Mouse (Mus musculus) stomach, postnatal 0 days (tissue): ENCODE data around the gene Tomm22. TPM values are rescaled to one million over a fixed set of nuclear protein-coding genes. Genes with fewer than 3 reads are reported as not detected.
A peak's percentile ranks its signal among the peaks of the same experiment; 100 is the strongest.

Experiments
- ATAC-seq: fragments of 200-750 bp; cut with Nextera tagmentation; 2 replicates; pipeline ENCODE4 v1.8.0; 2017; ENCODE audit not compliant: low FRiP score, low TSS enrichment
- DNase-seq: peaks from one replicate; pipeline ENCODE4 v3.0.0-alpha.2; 2016; ENCODE audit warnings: low spot score
- H3K27ac ChIP-seq: fragments of 300-500 bp; sonication (generic); replicated peaks from 2 replicates; pipeline ENCODE4 v1.5.1; 2014; ENCODE audit warnings: mild to moderate bottlenecking, control low read depth
- H3K27me3 ChIP-seq: fragments of 300-500 bp; sonication (generic); 2 replicates; pipeline ENCODE4 v1.6.1; 2014; ENCODE audit warnings: low read length; ENCODE audit not compliant: control insufficient read depth, insufficient read depth
- H3K36me3 ChIP-seq: fragments of 300-500 bp; sonication (generic); 2 replicates; pipeline ENCODE4 v1.6.1; 2014; ENCODE audit warnings: low read length, mixed read lengths; ENCODE audit not compliant: control insufficient read depth, insufficient read depth
- H3K4me1 ChIP-seq: fragments of 300-500 bp; sonication (generic); replicated peaks from 2 replicates; pipeline ENCODE4 v1.6.1; 2014; ENCODE audit warnings: antibody characterized with exemption; ENCODE audit not compliant: control insufficient read depth, insufficient read depth
- H3K4me2 ChIP-seq: fragments of 300-500 bp; sonication (generic); replicated peaks from 2 replicates; pipeline ENCODE4 v1.6.1; 2014; ENCODE audit warnings: low read depth, mild to moderate bottlenecking, control low read depth, moderate library complexity
- H3K4me3 ChIP-seq: fragments of 300-500 bp; sonication (generic); 2 replicates; pipeline ENCODE4 v1.5.1; 2014; ENCODE audit warnings: low read depth, low read length, control low read depth
- H3K9ac ChIP-seq: fragments of 300-500 bp; sonication (generic); 2 replicates; pipeline ENCODE4 v1.6.1; 2014; ENCODE audit warnings: mild to moderate bottlenecking, low read length, control low read depth, mixed read lengths
- H3K9me3 ChIP-seq: fragments of 300-500 bp; sonication (generic); 2 replicates; pipeline ENCODE4 v1.6.1; 2016; ENCODE audit warnings: low read length; ENCODE audit not compliant: control insufficient read depth
- CTCF ChIP-seq: IDR thresholded peaks from 2 replicates; pipeline ENCODE4 v1.5.1; 2016; ENCODE audit warnings: antibody characterized with exemption, low read depth, mild to moderate bottlenecking, moderate library complexity
- EP300 ChIP-seq: optimal IDR thresholded peaks from 2 replicates; pipeline ENCODE3; 2016; ENCODE audit warnings: antibody characterized with exemption
- WGBS: fragments of 180-500 bp; shearing (Covaris S2); extraction: QIAGEN DNeasy Blood & Tissue Kit; methylation state at CpG from one replicate; pipeline ENCODE4 v1.1.7; 2014; 5-methylcytosine and 5-hydroxymethylcytosine counted together
- polyA plus RNA-seq: library from polyadenylated mRNA; unstranded; fragments of >200 nt; fragmentation: Nextera tagmentation; extraction: Ambion mirVana; gene quantifications from 2 replicates; pipeline ENCODE4 v1.2.1, GENCODE M21; 2015

Gene Tomm22
- polyA plus RNA-seq, 1 experiment from 2014 or later, result 186 TPM

- no peaks in the 10 kb centered on the region for H3K36me3 ChIP-seq
- ATAC-seq, result no peak
- TF ChIP-seq CTCF, result peak; percentile 70
- no peak for TF ChIP-seq EP300
- H3K9me3 ChIP-seq, result no peaks in the 10 kb centered on the region
- H3K27me3 ChIP-seq, result no peaks in the 10 kb centered on the region
- no peaks in the 10 kb centered on the region for H3K4me1 ChIP-seq
- no peak overlapping the region for H3K9ac ChIP-seq
- no peak overlapping the region for H3K4me2 ChIP-seq
- WGBS, result 80% methylated on average over 4 of the region's 4 CpGs
- H3K4me3 ChIP-seq, result no peak overlapping the region
- no peak for DNase-seq
- H3K27ac ChIP-seq, result no peak overlapping the region
These were observed 19.2 kb upstream of the Tomm22 start for GRCm38 (mm10) chr15:79651481-79651880.

GRCm38 (mm10) chr15:79656451-79656850 lies 14.2 kb upstream of the Tomm22 start:
- H3K4me3 ChIP-seq, result no peak overlapping the region
- TF ChIP-seq EP300 (no peak), CTCF (no peak)
- no peak overlapping the region for H3K9ac ChIP-seq
- H3K27ac ChIP-seq, result peak overlapping the region; percentile 75
- DNase-seq, result no peak
- H3K4me1 ChIP-seq, result 0 out of 2 replicates have a peak, but pooled peaks cover 2% of the 10 kb centered on the region
- no peaks in the 10 kb centered on the region for H3K27me3 ChIP-seq
- H3K4me2 ChIP-seq, result no peak overlapping the region
- ATAC-seq, result no peak
- 77% methylated on average over 14 of the region's 14 CpGs for WGBS
- no peaks in the 10 kb centered on the region for H3K9me3 ChIP-seq
- H3K36me3 ChIP-seq, result no peaks in the 10 kb centered on the region

- 2% methylated on average over 16 of the region's 16 CpGs for WGBS
- H3K4me3 ChIP-seq, result peak overlapping the region; percentile 69
- H3K4me2 ChIP-seq, result peak overlapping the region; percentile 87
- H3K9ac ChIP-seq, result peak overlapping the region; percentile 78
- H3K9me3 ChIP-seq, result no peaks in the 10 kb centered on the region
- H3K27ac ChIP-seq, result peak overlapping the region; percentile 96
- 0 out of 2 replicates have a peak, but pooled peaks cover 2% of the 10 kb centered on the region for H3K4me1 ChIP-seq
- DNase-seq (peak; percentile 89), ATAC-seq (peak; percentile 22)
- no peaks in the 10 kb centered on the region for H3K36me3 ChIP-seq
- no peaks in the 10 kb centered on the region for H3K27me3 ChIP-seq
- TF ChIP-seq EP300, result no peak
- peak; percentile 77 for TF ChIP-seq CTCF
These were observed 12.7 kb upstream of the Tomm22 start for GRCm38 (mm10) chr15:79657837-79658530.

- Histone ChIP-seq H3K4me2 (peak within 1 kb of the TSS; percentile 87), H3K9ac (peak within 1 kb of the TSS; percentile 78), H3K27me3 (no peaks in the 10 kb centered on the region), H3K36me3 (no peaks in the 10 kb centered on the region), H3K27ac (peak within 1 kb of the TSS; percentile 96), H3K9me3 (no peaks in the 10 kb centered on the region), H3K4me3 (peak within 1 kb of the TSS; percentile 69), H3K4me1 (0 out of 2 replicates have a peak, but pooled peaks cover 2% of the 10 kb centered on the region)
- TF ChIP-seq EP300, result no peak
- TF ChIP-seq CTCF, result no peak
- WGBS, result under 1% methylated on average over 55 of the region's 55 CpGs
- ATAC-seq (peak; percentile 89), DNase-seq (peak; percentile 96)
These were observed 11.9 kb upstream of the Tomm22 start, which contains the start of the genes Fam227a and Cby1 for GRCm38 (mm10) chr15:79658531-79659375. Fam227a (minus strand) TSS chr15:79658956. Cby1 (plus strand) TSS chr15:79659199.

- Histone ChIP-seq H3K27me3 (no peaks in the 10 kb centered on the region), H3K36me3 (peaks cover 7% of the 10 kb centered on the region; the same call in 1 of the 2 replicates), H3K4me3 (no peak overlapping the region), H3K9me3 (no peaks in the 10 kb centered on the region), H3K4me2 (no peak overlapping the region), H3K27ac (no peak overlapping the region), H3K9ac (no peak overlapping the region), H3K4me1 (0 out of 2 replicates have a peak, but pooled peaks cover 2% of the 10 kb centered on the region)
- TF ChIP-seq CTCF (peak; percentile 64), EP300 (no peak)
- DNase-seq (peak; percentile 33), ATAC-seq (no peak)
- WGBS, result 69% methylated on average over 4 of the region's 4 CpGs
These were observed 8.8 kb upstream of the Tomm22 start for GRCm38 (mm10) chr15:79661852-79662251.
